Mouse (Mus musculus) stomach, embryonic 16.5 days (tissue): ENCODE measurements around the gene Iyd. TPM values are rescaled to one million over a fixed set of nuclear protein-coding genes. Genes with fewer than 3 reads are reported as not detected.

ENCODE experiments used
- polyA plus RNA-seq: library from polyadenylated mRNA; unstranded; fragments of >200 nt; fragmentation: Nextera tagmentation; extraction: Ambion mirVana; gene quantifications from 2 replicates; pipeline ENCODE4 v1.2.1, GENCODE M21; 2015

Gene Iyd
- polyA plus RNA-seq, 1 experiment from 2014 or later = 14.3 TPM

Other genes starting within 250 kb of the Iyd start
- gene Ppp1r14c, start 174.2 kb upstream of the Iyd start, polyA plus RNA-seq = 2.4 and 4.0 TPM in 2 replicates
- gene Plekhg1, start 200.1 kb downstream of the Iyd start, polyA plus RNA-seq = 11.7 and 14.0 TPM in 2 replicates